Mouse (Mus musculus) heart, embryonic 11.5 days (tissue): ENCODE measurements around the gene Kmt2d. TPM values are rescaled to one million over a fixed set of nuclear protein-coding genes. Genes with fewer than 3 reads are reported as not detected.
A peak's percentile ranks its signal among the peaks of the same experiment; 100 is the strongest.

ENCODE experiments used
- ATAC-seq: fragments of 200-750 bp; cut with Nextera tagmentation; replicated peaks from 2 replicates; pipeline ENCODE4 v1.8.0; 2017; ENCODE audit warnings: moderate library complexity; ENCODE audit not compliant: insufficient number of reproducible peaks, low FRiP score, low TSS enrichment
- H3K27ac ChIP-seq: fragments of 300-500 bp; sonication (generic); 2 replicates; pipeline ENCODE4 v1.5.1; 2014; ENCODE audit warnings: mild to moderate bottlenecking, low read depth, low read length
- H3K27me3 ChIP-seq: fragments of 300-500 bp; sonication (generic); 2 replicates; pipeline ENCODE4 v1.6.1; 2014; ENCODE audit warnings: mild to moderate bottlenecking, low read length, mixed read lengths; ENCODE audit not compliant: control insufficient read depth, insufficient read depth
- H3K36me3 ChIP-seq: fragments of 300-500 bp; sonication (generic); 2 replicates; pipeline ENCODE4 v1.6.1; 2014; ENCODE audit warnings: mild to moderate bottlenecking, low read length, moderate library complexity, mixed read lengths; ENCODE audit not compliant: control insufficient read depth, insufficient read depth
- H3K4me1 ChIP-seq: fragments of 300-500 bp; sonication (generic); 2 replicates; pipeline ENCODE4 v1.6.1; 2014; ENCODE audit warnings: low read length; ENCODE audit not compliant: control insufficient read depth, insufficient read depth
- H3K4me2 ChIP-seq: fragments of 300-500 bp; sonication (generic); 2 replicates; pipeline ENCODE4 v1.6.1; 2014; ENCODE audit warnings: mild to moderate bottlenecking, moderate library complexity
- H3K4me3 ChIP-seq: fragments of 300-500 bp; sonication (generic); 2 replicates; pipeline ENCODE4 v1.5.1; 2014; ENCODE audit warnings: low read depth, low read length
- H3K9ac ChIP-seq: fragments of 300-500 bp; sonication (generic); 2 replicates; pipeline ENCODE4 v1.6.1; 2014; ENCODE audit warnings: mild to moderate bottlenecking, low read depth, low read length, moderate library complexity
- H3K9me3 ChIP-seq: fragments of 300-500 bp; sonication (generic); replicated peaks from 2 replicates; pipeline ENCODE4 v1.6.1; 2016; ENCODE audit warnings: low read length; ENCODE audit not compliant: control insufficient read depth
- WGBS: fragments of 180-500 bp; shearing (Covaris S2); extraction: QIAGEN DNeasy Blood & Tissue Kit; methylation state at CpG from one replicate; pipeline ENCODE4 v1.1.7; 2014; ENCODE audit not compliant: insufficient replicate concordance; 5-methylcytosine and 5-hydroxymethylcytosine counted together
- polyA plus RNA-seq: library from polyadenylated mRNA; unstranded; fragments of >200 nt; fragmentation: Nextera tagmentation; extraction: Ambion mirVana; gene quantifications from 2 replicates; pipeline ENCODE4 v1.2.1, GENCODE M21; 2014

The Kmt2d gene
- polyA plus RNA-seq, 1 experiment from 2014 or later = 16.1 TPM

- Histone ChIP-seq H3K4me3 (peak overlapping the region; percentile 41), H3K9ac (no peak overlapping the region), H3K27me3 (peaks cover 88% of the 10 kb centered on the region), H3K4me2 (peak overlapping the region; percentile 74), H3K36me3 (peaks cover 4% of the 10 kb centered on the region; the same call in 1 of the 2 replicates), H3K4me1 (peaks cover 51% of the 10 kb centered on the region), H3K27ac (no peak overlapping the region), H3K9me3 (no peaks in the 10 kb centered on the region)
- WGBS = 4% methylated on average over 30 of the region's 30 CpGs
- no peak for ATAC-seq
These were observed 64.8 kb downstream of the Kmt2d start for GRCm38 (mm10) chr15:98806071-98806808.

- peaks cover 51% of the 10 kb centered on the region for H3K4me1 ChIP-seq
- peak; percentile 24; the same call in 1 of the 2 replicates for ATAC-seq
These were observed 65.5 kb downstream of the Kmt2d start for GRCm38 (mm10) chr15:98805324-98806040.

GRCm38 (mm10) chr15:98804054-98804453 is 67.0 kb downstream of the Kmt2d start:
- Histone ChIP-seq H3K9ac (no peak overlapping the region), H3K27me3 (peaks cover 99% of the 10 kb centered on the region), H3K9me3 (no peaks in the 10 kb centered on the region), H3K27ac (no peak overlapping the region), H3K4me3 (no peak overlapping the region), H3K36me3 (no peaks in the 10 kb centered on the region), H3K4me2 (peak overlapping the region; percentile 58), H3K4me1 (peaks cover 44% of the 10 kb centered on the region)
- under 1% methylated on average over 32 of the region's 32 CpGs for WGBS
- ATAC-seq = no peak

More at GRCm38 (mm10) chr15:98805324-98806040, 65.5 kb downstream of the Kmt2d start:
- Histone ChIP-seq H3K4me3 (peak overlapping the region; percentile 41), H3K9me3 (no peaks in the 10 kb centered on the region), H3K9ac (peak overlapping the region; percentile 50), H3K27ac (no peak overlapping the region), H3K27me3 (peaks cover 96% of the 10 kb centered on the region), H3K4me2 (peak overlapping the region; percentile 74), H3K36me3 (no peaks in the 10 kb centered on the region)
- 1% methylated on average over 64 of the region's 64 CpGs for WGBS

GRCm38 (mm10) chr15:98802926-98803325 is 68.1 kb downstream of the Kmt2d start:
- no peak overlapping the region for H3K27ac ChIP-seq
- ATAC-seq = no peak
- no peaks in the 10 kb centered on the region for H3K9me3 ChIP-seq
- H3K9ac ChIP-seq = no peak overlapping the region
- WGBS = 1% methylated on average over 8 of the region's 8 CpGs
- no peak overlapping the region for H3K4me2 ChIP-seq
- H3K4me3 ChIP-seq = no peak overlapping the region
- no peaks in the 10 kb centered on the region for H3K36me3 ChIP-seq
- H3K4me1 ChIP-seq = peaks cover 35% of the 10 kb centered on the region
- peaks cover 99% of the 10 kb centered on the region for H3K27me3 ChIP-seq

- Histone ChIP-seq H3K4me2 (no peak overlapping the region), H3K27ac (no peak overlapping the region), H3K27me3 (peaks cover 99% of the 10 kb centered on the region), H3K36me3 (no peaks in the 10 kb centered on the region), H3K4me1 (peaks cover 17% of the 10 kb centered on the region; the same call in 1 of the 2 replicates), H3K9me3 (no peaks in the 10 kb centered on the region), H3K4me3 (no peak overlapping the region), H3K9ac (no peak overlapping the region)
- 9% methylated on average over 12 of the region's 12 CpGs for WGBS
- no peak for ATAC-seq
These were observed 71.6 kb downstream of the Kmt2d start for GRCm38 (mm10) chr15:98799396-98799795.

- no peak overlapping the region for H3K27ac ChIP-seq
- 43% methylated on average over 3 of the region's 3 CpGs for WGBS
- H3K27me3 ChIP-seq = peaks cover 99% of the 10 kb centered on the region
- H3K9me3 ChIP-seq = no peaks in the 10 kb centered on the region
- no peak overlapping the region for H3K9ac ChIP-seq
- H3K4me3 ChIP-seq = no peak overlapping the region
- no peak for ATAC-seq
- H3K4me1 ChIP-seq = peaks cover 16% of the 10 kb centered on the region; the same call in 1 of the 2 replicates
- no peaks in the 10 kb centered on the region for H3K36me3 ChIP-seq
- H3K4me2 ChIP-seq = no peak overlapping the region
These were observed 72.1 kb downstream of the Kmt2d start for GRCm38 (mm10) chr15:98798903-98799302.

- no peak overlapping the region for H3K4me3 ChIP-seq
- H3K27ac ChIP-seq = no peak overlapping the region
- peaks cover 10% of the 10 kb centered on the region; the same call in 1 of the 2 replicates for H3K4me1 ChIP-seq
- peak; percentile 39; the same call in 1 of the 2 replicates for ATAC-seq
- 2% methylated on average over 28 of the region's 28 CpGs for WGBS
- no peaks in the 10 kb centered on the region for H3K9me3 ChIP-seq
- peaks cover 99% of the 10 kb centered on the region for H3K27me3 ChIP-seq
- no peak overlapping the region for H3K9ac ChIP-seq
- no peaks in the 10 kb centered on the region for H3K36me3 ChIP-seq
- no peak overlapping the region for H3K4me2 ChIP-seq
These were observed 73.0 kb downstream of the Kmt2d start for GRCm38 (mm10) chr15:98797835-98798492.

GRCm38 (mm10) chr15:98796803-98797595 is 74.0 kb downstream of the Kmt2d start:
- no peaks in the 10 kb centered on the region for H3K9me3 ChIP-seq
- peaks cover 13% of the 10 kb centered on the region; the same call in 1 of the 2 replicates for H3K4me1 ChIP-seq
- H3K36me3 ChIP-seq = no peaks in the 10 kb centered on the region
- no peak overlapping the region; the same call in 1 of the 2 replicates for H3K4me2 ChIP-seq
- peaks cover 100% of the 10 kb centered on the region for H3K27me3 ChIP-seq
- ATAC-seq = no peak
- no peak overlapping the region for H3K27ac ChIP-seq
- H3K4me3 ChIP-seq = no peak overlapping the region
- H3K9ac ChIP-seq = no peak overlapping the region
- WGBS = 8% methylated on average over 13 of the region's 13 CpGs
